Mouse (Mus musculus) C2C12 (cell line): ENCODE data around the gene Zmynd19. TPM values are rescaled to one million over a fixed set of nuclear protein-coding genes. Genes with fewer than 3 reads are reported as not detected.

Experiments used
- H3K27me3 ChIP-seq: one replicate; pipeline ENCODE4 v1.6.1; 2011; ENCODE audit not compliant: control insufficient read depth, insufficient read depth, insufficient read length
- H3K36me3 ChIP-seq: one replicate; pipeline ENCODE4 v1.6.1; 2011; ENCODE audit not compliant: control insufficient read depth, insufficient read depth
- H3K4me3 ChIP-seq: one replicate; pipeline ENCODE4 v1.5.1; 2011; ENCODE audit warnings: mild to moderate bottlenecking, control low read depth; ENCODE audit not compliant: poor library complexity, insufficient read depth, severe bottlenecking
- H3K79me2 ChIP-seq: one replicate; pipeline ENCODE4 v1.6.1; 2011; ENCODE audit not compliant: control insufficient read depth, insufficient read depth
- H3K79me3 ChIP-seq: one replicate; pipeline ENCODE4 v1.6.1; 2011; ENCODE audit warnings: low read depth, control low read depth
- H3ac ChIP-seq: one replicate; pipeline ENCODE3; 2011; ENCODE audit warnings: low read depth; ENCODE audit not compliant: control insufficient read depth, insufficient read length
- CEBPB ChIP-seq: IDR thresholded peaks from one replicate; pipeline ENCODE4 v1.6.1; 2011; ENCODE audit warnings: low read depth, mild to moderate bottlenecking, control low read depth, moderate library complexity
- CTCF ChIP-seq: IDR thresholded peaks from one replicate; pipeline ENCODE4 v1.5.1; 2011; ENCODE audit not compliant: control insufficient read depth, insufficient read depth, insufficient read length
- FOSL1 ChIP-seq: IDR thresholded peaks from one replicate; pipeline ENCODE4 v1.8.0; 2011; ENCODE audit warnings: mild to moderate bottlenecking, low read length; ENCODE audit not compliant: poor library complexity, insufficient read depth, severe bottlenecking
- MAX ChIP-seq: IDR thresholded peaks from one replicate; pipeline ENCODE4 v1.6.1; 2011; ENCODE audit warnings: mild to moderate bottlenecking, control low read depth
- MYOD1 ChIP-seq: IDR thresholded peaks from one replicate; pipeline ENCODE4 v1.6.1; 2011; ENCODE audit warnings: low read depth; ENCODE audit not compliant: control insufficient read depth, insufficient read length
- MYOG ChIP-seq: IDR thresholded peaks from one replicate; pipeline ENCODE4 v1.6.1; 2011; ENCODE audit not compliant: control insufficient read depth, insufficient read length; ENCODE audit errors: extremely low read depth
- USF1 ChIP-seq: IDR thresholded peaks from one replicate; pipeline ENCODE4 v1.6.1; 2011; ENCODE audit warnings: low read depth, mild to moderate bottlenecking, control low read depth, moderate library complexity
- polyA plus RNA-seq: library from polyadenylated mRNA; unstranded; fragments of >200 nt; fragmentation: generic; extraction: Trizol; gene quantifications from one replicate; pipeline ENCODE4 v1.2.1, GENCODE M21; 2012; ENCODE audit warnings: missing spikeins

Zmynd19 gene
- polyA plus RNA-seq, 1 experiment, result 35.8 TPM

DNA sequence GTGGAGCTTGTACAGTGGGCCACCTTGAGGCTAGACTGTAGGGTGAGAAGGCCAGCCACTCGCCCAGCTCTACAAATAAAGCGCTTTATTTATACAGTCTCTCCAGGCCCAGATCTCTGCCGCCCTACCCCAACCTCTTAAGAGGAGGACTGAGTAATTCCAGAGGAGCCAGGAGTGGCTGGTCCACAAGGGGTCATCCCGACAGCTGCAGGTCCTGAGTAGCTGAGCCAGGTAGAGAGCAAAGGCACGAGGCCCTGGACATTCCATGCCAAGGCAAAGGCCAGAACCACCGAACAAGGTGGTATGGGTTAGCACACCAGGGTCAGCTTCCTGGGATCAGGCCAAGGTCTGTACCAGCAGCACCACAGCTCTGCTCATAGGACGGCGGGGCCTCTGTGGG, 24.3 kb upstream of the Zmynd19 start:
- Histone ChIP-seq H3K79me3 (no peaks in the 10 kb centered on the region), H3K4me3 (no peak overlapping the region), H3K36me3 (no peaks in the 10 kb centered on the region), H3ac (no peak overlapping the region), H3K79me2 (no peaks in the 10 kb centered on the region), H3K27me3 (no peaks in the 10 kb centered on the region)
- no peak for TF ChIP-seq MAX
- no peak for TF ChIP-seq CTCF
- TF ChIP-seq USF1, result no peak
- TF ChIP-seq CEBPB, result no peak
- TF ChIP-seq MYOD1, result no peak
- no peak for TF ChIP-seq FOSL1
- no peak for TF ChIP-seq MYOG

DNA sequence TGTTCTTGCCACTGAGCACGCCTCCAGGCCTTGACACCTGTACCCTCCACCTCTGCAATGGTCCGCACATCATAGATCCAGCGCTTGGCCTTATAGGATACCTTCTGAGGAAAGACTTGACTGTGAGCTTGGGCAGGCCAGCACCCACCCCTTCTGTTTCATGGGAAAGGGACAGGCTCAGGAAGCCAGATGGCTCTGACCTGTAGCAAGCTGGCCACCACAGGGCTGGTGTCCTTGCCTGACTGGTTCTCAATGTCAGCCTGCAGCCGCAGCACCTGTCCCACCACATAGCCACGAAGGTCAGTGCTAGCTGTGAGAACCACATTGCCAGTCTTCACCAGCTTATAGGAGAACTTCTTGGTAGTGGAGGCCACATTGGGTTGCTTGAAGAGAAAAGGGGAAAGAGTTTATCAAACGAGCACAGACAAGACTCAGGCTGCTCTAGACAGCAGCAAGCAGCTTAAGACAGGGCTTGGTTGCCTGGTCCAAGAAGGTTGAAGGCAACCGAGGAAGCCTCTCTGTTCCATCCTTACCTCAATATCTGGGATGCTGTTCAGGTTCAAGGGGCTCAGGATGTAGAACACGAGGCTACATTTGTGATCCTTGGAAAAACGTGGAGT, 23.1 kb upstream of the Zmynd19 start:
- no peaks in the 10 kb centered on the region for H3K36me3 ChIP-seq
- H3K79me2 ChIP-seq, result no peaks in the 10 kb centered on the region
- no peak overlapping the region for H3K4me3 ChIP-seq
- no peaks in the 10 kb centered on the region for H3K79me3 ChIP-seq
- no peak for TF ChIP-seq CEBPB
- no peak for TF ChIP-seq USF1
- no peak for TF ChIP-seq MAX
- no peak for TF ChIP-seq MYOD1
- no peak for TF ChIP-seq MYOG
- TF ChIP-seq CTCF, result no peak
- TF ChIP-seq FOSL1, result no peak
- H3K27me3 ChIP-seq, result no peaks in the 10 kb centered on the region
- no peak overlapping the region for H3ac ChIP-seq

DNA sequence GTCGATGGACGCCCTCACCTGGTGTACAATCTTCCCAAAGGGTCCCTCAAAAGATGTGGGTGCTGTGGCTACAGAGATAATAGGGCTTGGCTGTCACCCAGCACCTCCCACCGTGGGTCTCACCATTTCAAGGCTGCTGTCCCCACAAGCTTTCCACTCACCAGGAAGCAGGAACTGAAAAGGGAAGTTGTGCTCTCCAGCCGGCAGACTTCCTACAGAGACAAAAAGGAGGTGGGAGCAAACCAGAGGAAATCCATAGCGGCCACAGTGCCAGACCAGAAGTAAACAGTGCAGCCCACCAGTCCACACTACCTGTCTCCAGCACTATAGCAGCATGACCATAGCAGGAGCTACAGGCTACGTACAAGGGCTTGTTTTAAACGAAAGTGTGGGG, 22.6 kb upstream of the Zmynd19 start:
- Histone ChIP-seq H3ac (no peak overlapping the region), H3K36me3 (no peaks in the 10 kb centered on the region), H3K27me3 (no peaks in the 10 kb centered on the region), H3K4me3 (no peak overlapping the region), H3K79me2 (no peaks in the 10 kb centered on the region), H3K79me3 (no peaks in the 10 kb centered on the region)
- TF ChIP-seq FOSL1 (no peak), MAX (no peak)

DNA sequence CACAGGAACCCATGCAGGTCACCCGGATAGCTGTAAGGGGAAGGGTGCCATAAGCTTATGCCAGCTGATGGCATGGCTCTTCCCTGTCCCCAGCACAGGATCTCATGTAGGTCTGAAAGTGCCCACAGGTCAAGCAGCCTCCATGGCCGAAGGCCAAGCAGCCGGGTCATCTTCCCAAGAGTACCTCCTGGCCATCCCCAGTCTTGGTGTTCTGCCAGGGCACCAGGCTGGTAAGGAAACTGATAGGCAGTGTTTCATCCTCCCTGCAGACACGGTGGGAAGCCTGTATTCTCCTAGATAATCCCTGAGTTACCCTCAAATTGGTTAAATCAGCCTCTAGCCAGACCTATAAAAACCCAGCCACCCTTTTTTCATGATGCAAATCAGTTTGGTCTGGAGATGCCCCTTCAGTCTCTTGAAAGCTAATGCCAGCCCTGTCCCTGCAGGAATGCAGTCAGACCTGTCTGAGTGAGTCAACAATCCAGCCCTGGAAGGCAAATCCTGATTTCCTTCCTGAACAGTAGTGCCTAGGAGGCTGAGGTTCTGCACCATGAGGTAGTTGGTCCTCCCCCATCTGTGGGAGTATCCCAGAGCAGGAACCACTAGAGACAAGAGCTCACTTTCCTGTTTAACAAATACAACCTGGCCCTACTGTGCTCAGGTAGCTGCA, 21.6 kb upstream of the Zmynd19 start:
- Histone ChIP-seq H3K79me3 (no peaks in the 10 kb centered on the region), H3K4me3 (no peak overlapping the region), H3K79me2 (no peaks in the 10 kb centered on the region), H3K27me3 (no peaks in the 10 kb centered on the region), H3ac (no peak overlapping the region), H3K36me3 (no peaks in the 10 kb centered on the region)
- TF ChIP-seq MYOD1, result no peak

DNA sequence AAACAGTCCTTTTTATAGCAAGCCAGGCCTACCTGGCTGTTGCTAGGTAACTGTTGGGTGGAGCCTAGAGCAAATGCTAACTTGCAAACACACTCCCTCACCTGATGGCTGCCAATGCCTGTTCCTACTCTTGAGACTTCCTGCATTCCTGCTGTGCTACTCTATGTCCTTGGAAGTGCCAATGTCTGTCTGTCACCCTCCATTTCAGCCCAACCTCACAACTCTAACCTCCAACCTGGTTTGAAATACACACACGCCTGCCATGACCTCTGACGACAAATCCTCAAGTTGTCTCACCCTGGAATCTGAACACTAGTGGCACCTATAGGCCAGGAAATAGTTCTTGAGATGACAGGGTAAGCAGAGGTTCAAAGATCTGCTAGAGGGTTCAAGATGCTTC, 20.5 kb upstream of the Zmynd19 start:
- Histone ChIP-seq H3K27me3 (no peaks in the 10 kb centered on the region), H3K4me3 (no peak overlapping the region), H3K36me3 (no peaks in the 10 kb centered on the region), H3K79me2 (no peaks in the 10 kb centered on the region), H3ac (no peak overlapping the region), H3K79me3 (no peaks in the 10 kb centered on the region)
- TF ChIP-seq USF1, result no peak
- no peak for TF ChIP-seq MYOG
- no peak for TF ChIP-seq CTCF
- TF ChIP-seq FOSL1, result no peak
- no peak for TF ChIP-seq MAX
- TF ChIP-seq MYOD1, result no peak
- no peak for TF ChIP-seq CEBPB

DNA sequence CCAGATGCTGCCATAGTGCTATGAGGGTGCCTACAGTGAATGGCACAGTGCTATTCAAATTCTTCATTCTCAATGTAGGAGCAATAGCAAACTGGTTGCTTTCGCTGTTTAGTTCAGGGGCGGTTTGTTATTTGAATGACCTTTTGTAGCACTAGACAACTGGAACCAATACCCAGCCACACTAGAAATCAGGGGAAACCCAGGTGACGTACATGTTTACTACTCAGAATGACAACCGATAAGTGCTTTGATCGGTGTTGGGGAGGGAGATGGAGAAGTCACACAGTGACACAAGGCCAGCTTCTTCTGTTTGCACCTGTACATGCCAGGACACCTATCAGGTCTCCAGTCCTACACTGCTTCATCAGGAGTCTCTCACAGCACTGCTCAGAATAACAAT, 20.0 kb upstream of the Zmynd19 start:
- no peak overlapping the region for H3K4me3 ChIP-seq
- H3K27me3 ChIP-seq, result no peaks in the 10 kb centered on the region
- no peak for TF ChIP-seq MYOG
- TF ChIP-seq CEBPB, result no peak
- no peak for TF ChIP-seq MAX
- TF ChIP-seq MYOD1, result no peak
- no peaks in the 10 kb centered on the region for H3K79me2 ChIP-seq
- no peaks in the 10 kb centered on the region for H3K36me3 ChIP-seq
- no peak overlapping the region for H3ac ChIP-seq
- H3K79me3 ChIP-seq, result no peaks in the 10 kb centered on the region
